Mouse (Mus musculus) embryonic facial prominence, embryonic 10.5 days (tissue): ENCODE measurements at regions not wholly inside any gene's neighbourhood (a gene's known extent, or its start where the extent isn't known, plus 50 kb on each side); places are given as distances from the start of the nearest gene placed in this dataset.

Source experiments
- DNase-seq: peaks from one replicate; pipeline ENCODE4 v3.0.0-alpha.2; 2017; ENCODE audit warnings: low spot score
- H3K27ac ChIP-seq: fragments of 300-500 bp; sonication (generic); replicated peaks from 2 replicates; pipeline ENCODE4 v1.5.1; 2016; ENCODE audit warnings: mild to moderate bottlenecking
- H3K27me3 ChIP-seq: fragments of 300-500 bp; sonication (generic); replicated peaks from 2 replicates; pipeline ENCODE4 v1.6.1; 2016; ENCODE audit warnings: low read depth, mild to moderate bottlenecking; ENCODE audit not compliant: poor library complexity, severe bottlenecking
- H3K36me3 ChIP-seq: fragments of 300-500 bp; sonication (generic); replicated peaks from 2 replicates; pipeline ENCODE4 v1.6.1; 2016; ENCODE audit warnings: mild to moderate bottlenecking, moderate library complexity
- H3K4me1 ChIP-seq: fragments of 300-500 bp; sonication (generic); 2 replicates; pipeline ENCODE4 v1.6.1; 2016
- H3K4me3 ChIP-seq: fragments of 300-500 bp; sonication (generic); 2 replicates; pipeline ENCODE4 v1.5.1; 2016; ENCODE audit warnings: mild to moderate bottlenecking, moderate library complexity
- H3K9me3 ChIP-seq: fragments of 300-500 bp; sonication (generic); 2 replicates; pipeline ENCODE4 v1.6.1; 2016; ENCODE audit warnings: mild to moderate bottlenecking
- WGBS: fragments of 180-500 bp; shearing (Covaris S2); methylation state at CpG from one replicate; pipeline ENCODE4 v1.1.7; 2016; 5-methylcytosine and 5-hydroxymethylcytosine counted together

DNA sequence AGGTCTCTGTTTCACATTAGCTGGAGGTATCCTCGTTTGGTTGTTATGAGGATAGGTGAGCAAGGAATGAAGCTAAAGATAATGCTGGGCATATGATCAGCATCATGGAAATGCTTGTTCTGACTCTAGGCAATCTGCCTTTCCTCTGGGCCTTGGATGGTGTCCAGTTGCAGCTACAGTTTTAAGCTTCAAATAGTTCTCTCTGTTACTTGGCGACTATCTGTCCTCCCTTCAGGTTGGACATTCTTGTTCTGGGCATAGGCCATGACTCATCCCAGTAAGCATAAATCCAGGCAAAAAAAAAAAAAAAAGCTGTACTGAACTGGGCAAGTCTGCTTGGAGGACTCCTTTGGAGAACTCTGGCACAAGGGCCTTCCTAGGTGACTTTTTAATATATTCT is 776.9 kb downstream of the Kcnma1 start:
- WGBS: 74% methylated on average over 2 of the region's 2 CpGs
- no peak for DNase-seq
- Histone ChIP-seq H3K9me3 (no peaks in the 10 kb centered on the region), H3K27ac (no peak overlapping the region), H3K4me3 (no peak overlapping the region), H3K36me3 (no peaks in the 10 kb centered on the region), H3K4me1 (0 out of 2 replicates have a peak, but pooled peaks cover 6% of the 10 kb centered on the region), H3K27me3 (no peaks in the 10 kb centered on the region)

DNA sequence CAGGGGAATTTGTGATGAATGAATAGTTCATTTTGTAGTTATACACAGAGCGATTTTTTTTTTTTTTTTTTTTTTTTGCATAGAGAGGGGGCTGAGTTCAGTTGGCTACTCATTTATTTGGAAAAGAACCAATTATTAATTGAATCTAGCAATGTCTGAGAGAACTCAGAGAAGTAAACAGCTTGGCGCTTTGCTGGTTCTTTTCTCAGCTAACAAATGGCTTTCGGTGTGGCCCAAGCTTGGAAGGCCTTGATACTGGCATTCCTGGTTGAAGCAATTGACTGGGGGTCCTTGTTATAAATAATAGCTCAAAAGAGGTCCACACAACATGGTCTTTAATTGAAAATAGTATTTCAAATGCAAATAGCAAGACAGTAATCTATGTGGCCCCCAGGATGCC is 815.6 kb downstream of the Kcnma1 start:
- Histone ChIP-seq H3K9me3 (no peaks in the 10 kb centered on the region), H3K27ac (no peak overlapping the region), H3K36me3 (no peaks in the 10 kb centered on the region), H3K4me1 (no peaks in the 10 kb centered on the region), H3K4me3 (no peak overlapping the region), H3K27me3 (no peaks in the 10 kb centered on the region)
- DNase-seq: no peak
- WGBS: 92% methylated on average over 3 of the region's 3 CpGs

DNA sequence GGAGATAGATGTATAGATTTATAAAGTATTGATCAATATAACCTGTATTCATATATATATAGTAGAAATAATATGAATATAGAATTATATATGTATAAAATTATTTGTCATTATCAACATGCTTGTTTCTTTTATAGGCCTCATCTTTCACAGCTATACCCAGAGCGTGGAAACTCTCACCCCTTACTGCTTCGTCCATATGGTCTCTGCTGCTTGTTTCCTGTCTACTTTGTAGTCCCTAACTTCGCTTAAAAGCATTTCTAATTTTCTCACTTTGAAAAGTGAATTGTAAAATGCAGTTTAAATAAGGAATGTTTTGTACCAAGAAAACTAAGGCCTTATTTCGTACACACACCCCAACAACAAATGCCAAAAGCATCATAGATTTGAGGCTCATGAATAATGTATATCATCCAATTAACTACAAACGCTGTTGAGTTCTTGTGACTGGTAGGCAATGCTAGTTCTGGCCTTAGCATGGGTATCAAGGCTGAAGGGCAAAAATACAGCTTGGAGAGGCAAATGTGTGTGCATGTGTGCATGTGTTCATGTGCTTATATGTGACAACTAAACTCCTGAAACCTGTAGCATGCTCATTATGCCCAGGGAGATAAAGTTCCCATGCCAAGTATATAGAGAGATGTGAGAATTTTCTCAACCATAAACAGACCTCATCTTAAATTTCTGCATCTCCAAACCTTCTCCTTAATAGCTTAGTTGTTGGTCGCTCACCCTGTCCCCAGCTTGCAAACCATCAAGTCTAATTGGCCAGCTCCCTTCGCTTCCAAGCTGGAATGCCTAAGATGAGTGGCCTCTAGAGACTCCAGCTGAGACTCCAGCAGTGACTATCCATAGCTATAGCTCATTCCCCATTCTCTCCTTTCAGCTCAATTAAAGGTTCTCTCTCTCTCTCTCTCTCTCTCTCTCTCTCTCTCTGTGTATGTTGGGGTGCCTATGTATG is 819.4 kb downstream of the Kcnma1 start:
- H3K9me3 ChIP-seq: no peaks in the 10 kb centered on the region
- no peaks in the 10 kb centered on the region for H3K36me3 ChIP-seq
- H3K4me1 ChIP-seq: no peaks in the 10 kb centered on the region
- WGBS: 73% methylated on average over 7 of the region's 7 CpGs
- no peak for DNase-seq
- no peaks in the 10 kb centered on the region for H3K27me3 ChIP-seq
- no peak overlapping the region for H3K4me3 ChIP-seq
- no peak overlapping the region for H3K27ac ChIP-seq

DNA sequence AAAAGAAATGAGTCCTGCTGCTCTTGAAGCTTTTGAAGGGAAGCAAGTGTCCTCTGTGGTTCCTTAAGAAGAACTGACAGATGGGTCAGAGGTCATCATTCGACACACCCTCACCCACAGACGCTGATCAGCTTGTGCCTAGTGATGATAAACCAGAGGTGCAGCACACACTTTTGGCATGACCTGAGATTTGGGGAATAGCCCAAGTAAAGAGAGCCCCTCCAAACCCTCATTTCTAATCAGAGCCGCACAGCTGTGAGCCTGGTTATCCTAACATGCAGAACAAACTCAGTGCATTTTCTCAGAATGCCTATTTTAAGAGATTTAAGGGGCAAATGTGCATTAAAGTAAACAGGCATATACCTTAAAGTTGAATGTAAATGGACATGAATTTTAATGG is 821.7 kb downstream of the Kcnma1 start:
- Histone ChIP-seq H3K27ac (no peak overlapping the region), H3K4me3 (no peak overlapping the region), H3K4me1 (no peaks in the 10 kb centered on the region), H3K36me3 (no peaks in the 10 kb centered on the region), H3K27me3 (no peaks in the 10 kb centered on the region), H3K9me3 (no peaks in the 10 kb centered on the region)
- 56% methylated on average over 3 of the region's 3 CpGs for WGBS
- no peak for DNase-seq

DNA sequence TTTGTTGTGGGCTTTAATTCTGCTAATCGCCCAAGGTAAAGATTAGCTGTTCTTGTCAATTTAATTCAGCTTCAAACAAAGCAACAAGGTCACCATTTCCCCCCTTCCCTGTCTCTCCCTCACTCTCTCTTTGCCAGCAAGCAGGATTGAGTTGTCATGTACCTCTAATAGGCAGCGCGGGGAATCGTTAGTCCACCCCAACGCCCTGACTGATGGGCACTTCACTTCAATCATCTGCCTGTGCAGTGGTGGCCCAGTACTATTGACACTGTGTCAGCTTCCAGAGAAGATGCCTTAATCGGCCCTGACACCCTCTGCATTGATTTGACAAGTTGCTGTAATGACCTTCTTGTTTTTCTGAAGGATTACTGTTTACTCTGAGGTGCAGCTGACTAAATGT is 828.9 kb downstream of the Kcnma1 start:
- 54% methylated on average over 6 of the region's 6 CpGs for WGBS
- Histone ChIP-seq H3K27ac (no peak overlapping the region), H3K4me3 (no peak overlapping the region), H3K36me3 (no peaks in the 10 kb centered on the region), H3K9me3 (no peaks in the 10 kb centered on the region), H3K4me1 (no peaks in the 10 kb centered on the region), H3K27me3 (no peaks in the 10 kb centered on the region)
- no peak for DNase-seq

DNA sequence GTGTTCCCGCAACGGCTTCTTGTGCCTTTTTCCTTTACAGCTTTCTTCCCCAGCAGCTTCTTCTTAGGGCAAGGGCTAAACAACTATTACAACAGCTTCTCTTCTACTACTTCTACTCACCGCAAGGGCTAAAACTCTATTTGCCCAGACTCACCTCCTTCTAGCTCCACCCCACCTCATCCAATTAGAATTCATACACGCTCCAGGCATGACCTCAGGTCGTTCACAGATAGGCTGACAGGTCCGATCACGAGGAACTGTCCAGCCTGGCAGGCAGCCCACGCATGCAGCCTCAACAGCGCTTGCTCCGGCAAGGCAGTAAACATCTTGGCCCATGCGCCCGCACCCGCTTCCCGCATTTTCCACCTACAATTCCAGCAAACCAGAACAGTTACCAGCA is 844.9 kb downstream of the Kcnma1 start:
- H3K36me3 ChIP-seq: no peaks in the 10 kb centered on the region
- no peaks in the 10 kb centered on the region for H3K9me3 ChIP-seq
- H3K27ac ChIP-seq: no peak overlapping the region
- DNase-seq: no peak
- no peaks in the 10 kb centered on the region for H3K27me3 ChIP-seq
- H3K4me3 ChIP-seq: no peak overlapping the region
- no peaks in the 10 kb centered on the region for H3K4me1 ChIP-seq
- WGBS: 82% methylated on average over 14 of the region's 14 CpGs

DNA sequence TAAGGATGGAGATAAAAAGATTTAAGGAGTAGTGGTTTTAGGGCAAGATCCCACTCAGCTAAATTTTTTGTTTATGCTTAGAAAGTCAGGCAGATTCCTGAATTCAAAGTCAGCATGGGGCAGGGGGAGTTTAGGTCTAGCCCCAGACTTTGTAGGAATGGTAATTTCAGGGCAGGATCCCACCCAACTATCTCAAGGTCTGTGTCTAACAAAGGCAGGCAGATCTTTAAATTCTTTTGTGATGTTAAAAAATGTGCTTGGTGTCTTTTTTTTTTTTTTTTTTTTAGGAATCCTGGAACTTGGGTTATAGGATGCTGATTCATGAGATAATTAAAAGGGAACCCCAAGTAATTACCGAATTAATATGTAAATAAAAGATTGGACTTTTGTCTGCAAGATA is 853.7 kb downstream of the Kcnma1 start:
- Histone ChIP-seq H3K4me3 (no peak overlapping the region), H3K27ac (no peak overlapping the region), H3K36me3 (no peaks in the 10 kb centered on the region), H3K4me1 (peaks cover 3% of the 10 kb centered on the region; the same call in 1 of the 2 replicates), H3K9me3 (no peaks in the 10 kb centered on the region), H3K27me3 (no peaks in the 10 kb centered on the region)
- WGBS: 58% methylated on average over 1 of the region's 1 CpGs
- DNase-seq: no peak

DNA sequence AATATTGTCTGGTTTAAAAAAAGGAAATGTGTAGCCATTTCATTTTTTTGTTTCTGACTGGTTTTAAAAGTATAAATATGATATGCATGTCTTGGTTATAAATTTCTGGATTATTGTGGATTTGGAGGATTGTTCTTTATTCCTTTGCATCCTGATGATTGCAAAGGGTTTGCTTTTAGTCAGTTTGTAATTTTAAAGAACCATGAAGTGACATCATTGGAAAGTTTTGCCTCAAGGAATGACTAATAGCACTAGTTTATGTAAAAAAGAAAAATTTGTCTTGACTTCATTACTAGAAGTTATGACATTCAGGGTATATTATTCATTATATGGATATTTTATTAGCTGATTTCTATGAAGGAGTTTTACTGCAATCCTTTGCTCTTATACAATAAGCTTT is 863.9 kb downstream of the Kcnma1 start:
- Histone ChIP-seq H3K4me3 (no peak overlapping the region), H3K9me3 (no peaks in the 10 kb centered on the region), H3K36me3 (no peaks in the 10 kb centered on the region), H3K27ac (no peak overlapping the region), H3K4me1 (peaks cover 1% of the 10 kb centered on the region; the same call in 1 of the 2 replicates), H3K27me3 (no peaks in the 10 kb centered on the region)
- no peak for DNase-seq

DNA sequence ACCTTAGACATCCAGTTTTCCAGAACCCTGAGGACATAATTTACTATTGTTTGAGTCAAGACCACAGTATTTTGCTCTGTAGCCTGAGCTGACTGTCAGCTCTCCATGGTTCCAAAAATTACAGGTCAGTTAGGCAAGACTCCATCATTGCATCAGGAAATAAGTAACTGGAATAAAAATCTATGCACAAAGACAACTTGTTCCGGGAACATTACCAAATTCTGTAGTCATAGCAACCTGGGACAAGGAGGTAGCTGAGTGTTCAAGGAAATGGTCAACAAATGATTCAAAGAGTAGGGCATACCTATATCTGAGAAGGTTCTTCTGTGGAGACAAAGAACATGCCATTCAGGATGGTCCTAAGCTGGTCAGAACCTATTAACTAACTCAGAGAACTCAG is 867.3 kb downstream of the Kcnma1 start:
- H3K36me3 ChIP-seq: no peaks in the 10 kb centered on the region
- 94% methylated on average over 1 of the region's 1 CpGs for WGBS
- no peaks in the 10 kb centered on the region for H3K27me3 ChIP-seq
- no peaks in the 10 kb centered on the region for H3K9me3 ChIP-seq
- DNase-seq: no peak
- no peak overlapping the region for H3K4me3 ChIP-seq
- H3K27ac ChIP-seq: no peak overlapping the region
- H3K4me1 ChIP-seq: peaks cover 9% of the 10 kb centered on the region; the same call in 1 of the 2 replicates

DNA sequence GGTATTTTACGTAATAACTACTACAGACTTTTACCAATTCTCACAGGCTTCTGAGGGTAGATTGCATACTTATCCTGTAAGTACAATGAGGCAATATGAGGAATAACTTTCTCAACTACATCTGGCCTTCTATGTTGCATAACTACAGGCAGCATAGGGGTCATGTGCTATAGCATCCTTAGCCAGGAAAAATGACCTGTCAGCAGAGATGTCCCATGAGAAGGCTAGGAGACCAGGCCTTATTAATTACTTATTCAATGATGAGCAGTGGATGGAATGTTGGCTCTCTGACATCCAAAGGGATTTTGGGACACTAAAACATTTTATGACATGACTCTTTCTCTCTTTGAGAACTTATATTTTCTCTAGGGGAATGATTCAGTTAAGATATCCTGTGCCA is 873.9 kb downstream of the Kcnma1 start:
- 93% methylated on average over 1 of the region's 1 CpGs for WGBS
- H3K4me3 ChIP-seq: no peak overlapping the region
- no peak overlapping the region for H3K27ac ChIP-seq
- H3K9me3 ChIP-seq: no peaks in the 10 kb centered on the region
- H3K4me1 ChIP-seq: peaks cover 8% of the 10 kb centered on the region; the same call in 1 of the 2 replicates
- no peaks in the 10 kb centered on the region for H3K27me3 ChIP-seq
- DNase-seq: no peak
- H3K36me3 ChIP-seq: no peaks in the 10 kb centered on the region

DNA sequence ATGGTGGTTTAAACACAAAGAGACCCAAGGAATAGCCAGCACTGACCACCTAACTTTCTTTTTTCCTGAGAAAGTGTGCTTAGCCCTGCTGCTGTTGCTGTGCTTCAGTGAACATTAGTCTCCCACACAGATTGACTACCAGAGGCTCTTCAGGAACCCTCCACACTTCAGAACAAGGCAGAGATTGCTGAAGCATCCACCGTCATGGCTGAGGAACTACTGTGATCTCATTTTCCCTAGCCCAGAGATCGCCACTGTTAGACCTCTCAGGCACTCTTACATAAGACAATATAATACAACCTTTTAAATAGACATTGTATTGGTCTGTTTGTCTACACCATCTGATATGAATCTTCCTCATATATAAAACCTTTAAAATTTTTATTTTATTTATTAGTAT is 879.6 kb downstream of the Kcnma1 start:
- no peak overlapping the region for H3K27ac ChIP-seq
- no peaks in the 10 kb centered on the region for H3K36me3 ChIP-seq
- H3K9me3 ChIP-seq: no peaks in the 10 kb centered on the region
- no peak overlapping the region for H3K4me3 ChIP-seq
- H3K4me1 ChIP-seq: no peaks in the 10 kb centered on the region
- WGBS: 91% methylated on average over 2 of the region's 2 CpGs
- no peak for DNase-seq
- H3K27me3 ChIP-seq: no peaks in the 10 kb centered on the region

DNA sequence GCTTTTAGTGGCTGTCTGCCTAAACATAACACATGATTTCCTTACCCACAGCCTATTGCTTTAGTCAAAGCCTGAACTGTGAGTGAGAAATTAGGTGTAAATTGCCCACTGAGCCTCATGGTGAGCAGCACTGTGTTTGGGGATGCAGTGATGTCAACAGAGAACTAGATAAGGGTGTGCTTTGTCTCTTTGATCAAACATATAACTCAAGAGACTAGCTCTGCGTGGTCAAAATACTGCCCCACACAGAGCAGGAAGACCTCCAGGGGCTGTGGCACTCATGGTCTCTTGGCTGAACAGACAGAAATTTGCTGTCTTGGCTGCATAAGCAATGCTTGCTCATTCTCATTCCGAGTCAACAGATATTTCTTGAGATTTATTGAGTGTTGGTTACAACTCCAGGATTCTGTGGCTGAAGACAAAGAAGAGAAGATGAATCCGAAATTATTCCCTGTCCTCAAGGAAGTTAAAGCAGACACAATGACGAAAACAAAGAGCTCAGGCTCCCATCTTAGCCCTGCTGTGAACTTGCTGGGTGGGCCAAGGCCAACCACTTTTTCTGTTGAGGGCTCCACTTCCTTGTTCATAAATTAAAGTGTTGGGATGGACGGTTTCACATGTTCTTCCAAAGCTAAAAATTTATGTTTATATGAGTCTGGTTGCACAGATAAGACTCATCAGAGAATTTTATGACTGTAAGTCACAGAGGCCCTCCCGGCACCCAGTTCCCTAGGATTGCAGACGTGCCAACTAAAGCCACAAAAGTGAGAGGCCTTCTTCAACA is 882.4 kb downstream of the Kcnma1 start:
- Histone ChIP-seq H3K27me3 (no peaks in the 10 kb centered on the region), H3K9me3 (no peaks in the 10 kb centered on the region), H3K36me3 (no peaks in the 10 kb centered on the region), H3K4me3 (no peak overlapping the region), H3K27ac (no peak overlapping the region), H3K4me1 (no peaks in the 10 kb centered on the region)
- DNase-seq: no peak
- WGBS: 82% methylated on average over 7 of the region's 7 CpGs
